Mouse (Mus musculus) thymus, adult 2 months (tissue): ENCODE results near the gene Tmem260.

Experiments
- CTCF ChIP-seq: fragments of 200-500 bp; IDR thresholded peaks from 2 replicates; pipeline ENCODE4 v1.5.1; 2012; ENCODE audit warnings: mild to moderate bottlenecking, control low read depth, low read length, moderate library complexity, borderline replicate concordance; ENCODE audit not compliant: control insufficient read depth, poor library complexity, insufficient read depth; ENCODE audit errors: extremely low read depth
- POLR2A ChIP-seq: fragments of 200-500 bp; IDR thresholded peaks from 2 replicates; pipeline ENCODE4 v1.6.1; 2012; ENCODE audit warnings: mild to moderate bottlenecking, low read length, control low read depth, moderate library complexity; ENCODE audit not compliant: control insufficient read depth, poor library complexity, insufficient read depth; ENCODE audit errors: extremely low read depth

GRCm38 (mm10) chr14:48472179-48472578 is 26.3 kb downstream of the Tmem260 start:
- TF ChIP-seq CTCF (no peak), POLR2A (no peak)
